Mouse (Mus musculus): Measurements from ENCODE around the gene Hpn.

GRCm38 (mm10) chr7:31135717-31136116 lies 20.6 kb upstream of the Hpn start:
- TF ChIP-seq POLR2A (IDR thresholded peaks at IDR 0.05; ENCODE audit: control insufficient read depth, extremely low read depth, insufficient read depth, low read length, poor library complexity) (no peak), CTCF (IDR thresholded peaks at IDR 0.05; ENCODE audit: borderline replicate concordance, control insufficient read depth, extremely low read depth, insufficient read depth, low read length, poor library complexity) (no peak)
